Mouse (Mus musculus) embryo, embryonic 10.5 days (tissue): ENCODE measurements around the gene Rrad.
A peak's percentile ranks its signal among the peaks of the same experiment; 100 is the strongest.
"Not testable (repeated sequence)": the region's sequence is repeated elsewhere in the genome, so short reads cannot be mapped to it uniquely, and the experiment has no call there.

Experiments
- DNase-seq: peaks from one replicate; pipeline ENCODE4 v3.0.0-alpha.2; 2015; ENCODE audit warnings: low spot score

The Rrad gene

DNA sequence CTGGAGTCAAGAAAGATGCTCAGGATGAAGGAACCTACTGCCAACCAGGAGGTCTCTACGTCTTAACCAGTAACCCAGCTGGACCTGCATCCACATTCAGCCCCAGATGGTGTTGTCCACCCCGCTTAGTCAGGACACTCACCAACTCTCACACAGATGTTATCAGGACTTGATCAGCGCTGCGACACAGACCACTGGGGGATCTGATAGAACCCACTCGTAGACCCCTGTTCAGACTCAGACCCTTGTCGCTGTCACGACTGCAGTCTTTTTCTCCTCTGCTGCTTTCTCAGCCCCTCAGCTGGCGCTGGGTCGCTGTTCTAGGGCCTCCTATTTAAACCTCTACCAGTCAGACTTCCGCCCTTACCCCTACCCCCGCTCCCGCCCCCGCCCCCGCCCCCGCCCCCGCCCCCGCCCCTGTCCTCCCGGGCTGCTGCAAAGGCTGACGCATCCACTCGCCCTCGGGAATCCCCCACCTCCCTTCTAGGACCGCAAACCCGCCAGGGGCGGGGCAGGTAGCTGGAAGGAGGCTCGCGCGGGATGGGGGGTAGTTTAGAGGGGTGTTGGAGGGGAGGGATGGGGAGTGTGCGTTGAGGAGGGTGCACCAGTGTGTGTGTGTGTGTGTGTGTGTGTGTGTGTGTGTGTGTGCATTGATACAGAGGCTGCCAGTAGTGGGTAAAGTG is at the start of gene Rrad:
TSS of gene Rrad (minus strand) at position 347 of the 683 bp plus-strand sequence.
- peak; percentile 40 for DNase-seq

- DNase-seq: no peak
Observed at GRCm38 (mm10) chr8:104655614-104656013, 24.5 kb upstream of the Rrad start.

- peak; percentile 95 for DNase-seq
Observed at GRCm38 (mm10) chr8:104654984-104655383, 23.9 kb upstream of the Rrad start.

DNA sequence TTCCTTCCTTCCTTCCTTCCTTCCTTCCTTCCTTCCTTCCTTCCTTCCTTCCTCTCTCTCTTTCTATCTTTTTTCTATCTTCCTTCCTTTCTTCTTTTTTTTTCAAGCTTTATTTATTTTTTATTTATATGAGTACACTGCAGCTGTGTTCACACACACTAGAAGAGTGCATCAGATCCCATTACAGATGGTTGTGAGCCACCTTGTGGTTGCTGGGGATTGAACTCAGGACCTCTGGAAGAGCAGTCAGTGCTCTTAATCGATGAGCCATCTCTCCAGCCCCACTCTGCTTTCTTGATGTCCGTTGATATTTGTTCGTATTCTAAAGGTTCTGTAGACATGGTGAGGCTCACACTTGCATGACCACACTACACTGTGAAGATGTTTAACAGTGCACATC is 13.1 kb upstream of the Rrad start:
- DNase-seq: not testable (repeated sequence)

DNA sequence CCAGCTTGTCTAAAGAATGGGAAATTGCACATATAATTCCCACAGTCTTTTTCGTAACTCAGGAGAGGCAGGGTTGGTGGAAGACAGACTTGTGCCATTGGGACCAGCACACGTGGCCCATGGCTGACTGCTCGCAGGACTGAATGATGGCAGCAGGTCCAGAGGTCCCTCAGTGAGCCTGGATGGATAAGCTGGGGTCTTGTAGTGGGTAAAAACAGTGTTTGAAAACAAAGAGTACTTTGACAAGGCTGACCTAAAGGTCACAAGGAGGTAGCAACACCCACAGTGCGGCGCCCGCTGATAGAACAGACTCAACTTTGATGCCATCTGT is 11.2 kb upstream of the Rrad start:
- no peak for DNase-seq

DNA sequence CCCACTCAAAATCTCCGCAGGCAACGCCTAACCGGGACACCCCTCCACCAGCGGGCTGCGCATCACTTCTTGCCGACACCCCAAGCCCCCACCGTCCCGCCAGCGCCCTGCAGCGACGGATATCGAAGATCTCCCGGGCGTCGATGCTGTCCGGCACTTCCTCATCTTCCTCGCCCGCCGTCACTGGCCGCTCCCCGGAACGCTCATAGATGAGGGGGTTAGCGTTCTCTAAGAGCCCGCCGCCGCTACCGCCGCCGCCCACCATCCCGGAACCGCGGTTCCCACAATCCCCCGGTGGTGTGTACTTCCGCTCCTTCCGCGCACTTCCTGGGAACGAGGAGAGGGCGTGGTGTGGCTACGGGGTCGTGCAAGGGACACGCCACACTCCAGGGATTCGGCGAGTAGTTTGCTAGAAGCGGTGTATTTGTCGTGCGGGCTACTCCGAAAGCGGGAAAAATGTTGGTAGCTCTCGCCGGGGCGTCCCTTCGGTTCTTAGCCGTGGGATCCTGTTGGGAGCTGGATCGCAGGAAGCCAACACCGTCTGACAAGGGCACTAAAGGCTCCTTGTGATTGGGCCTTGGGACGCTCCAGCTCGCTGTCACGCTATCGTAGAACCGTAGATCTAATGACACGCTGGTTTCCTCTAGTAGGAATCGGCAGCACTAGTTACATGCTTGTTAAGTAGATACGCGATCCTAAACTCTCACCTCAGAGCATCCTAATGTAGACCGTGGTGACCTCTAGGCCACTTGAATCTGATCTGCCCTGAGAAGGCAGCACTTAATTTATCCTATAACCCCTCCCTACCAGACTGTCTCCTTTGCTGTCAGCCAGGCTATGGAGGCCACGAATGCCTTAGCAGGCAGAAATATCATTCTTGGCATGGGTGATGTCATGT is 10.5 kb upstream of the Rrad start, which contains the start of gene Ciao2b:
TSS of gene Ciao2b (minus strand) at position 540 of the 898 bp plus-strand sequence.
- peak; percentile 92 for DNase-seq

DNA sequence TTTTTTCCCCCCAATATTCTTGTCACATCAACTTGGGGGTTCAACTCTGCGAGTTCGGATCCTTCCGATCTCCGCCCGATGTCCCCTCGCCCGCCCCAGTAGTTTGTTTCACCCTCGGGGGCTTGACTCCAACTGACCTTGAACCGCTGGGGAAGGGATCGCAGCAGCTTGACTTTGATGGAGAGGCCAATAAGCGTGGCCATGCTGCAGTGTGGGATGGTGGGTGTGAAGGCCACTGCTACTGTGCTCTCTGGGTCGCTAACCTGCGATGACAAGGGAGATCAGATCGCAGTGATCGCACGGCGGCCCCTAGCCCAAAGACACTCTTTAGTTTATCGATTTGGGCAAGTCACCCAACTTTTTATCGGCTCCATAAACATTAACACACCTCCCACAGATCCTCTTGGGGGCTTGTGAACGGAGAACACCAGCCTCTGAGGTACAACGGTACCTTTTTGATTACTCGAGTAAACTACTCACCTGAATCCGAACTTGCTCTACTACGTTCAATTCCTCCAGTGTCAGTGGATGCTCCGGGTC is 9.8 kb upstream of the Rrad start:
- DNase-seq: no peak

GRCm38 (mm10) chr8:104640241-104640640 is 9.1 kb upstream of the Rrad start:
- DNase-seq: no peak

DNA sequence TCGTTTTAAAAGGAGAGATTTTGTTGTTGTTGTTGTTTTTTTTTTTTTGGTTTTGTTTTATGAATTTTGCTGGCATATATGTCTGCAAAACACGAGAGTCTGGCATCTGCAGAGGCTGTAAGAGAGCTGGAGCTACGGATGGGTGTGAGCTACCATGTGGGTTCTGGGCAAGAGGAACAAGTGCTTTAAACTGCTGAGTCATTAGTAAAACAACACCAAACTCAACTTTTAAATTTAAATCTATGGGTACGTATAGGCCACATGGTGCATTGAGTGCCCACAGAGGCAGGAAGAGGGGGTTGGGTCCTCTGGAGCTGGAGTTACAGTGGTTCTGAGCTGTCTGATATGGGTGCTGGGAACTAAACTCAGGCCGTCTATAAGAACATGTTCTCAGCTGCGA is 6.9 kb upstream of the Rrad start:
- DNase-seq: no peak

GRCm38 (mm10) chr8:104635004-104635710 is 4.0 kb upstream of the Rrad start:
- no peak for DNase-seq

DNA sequence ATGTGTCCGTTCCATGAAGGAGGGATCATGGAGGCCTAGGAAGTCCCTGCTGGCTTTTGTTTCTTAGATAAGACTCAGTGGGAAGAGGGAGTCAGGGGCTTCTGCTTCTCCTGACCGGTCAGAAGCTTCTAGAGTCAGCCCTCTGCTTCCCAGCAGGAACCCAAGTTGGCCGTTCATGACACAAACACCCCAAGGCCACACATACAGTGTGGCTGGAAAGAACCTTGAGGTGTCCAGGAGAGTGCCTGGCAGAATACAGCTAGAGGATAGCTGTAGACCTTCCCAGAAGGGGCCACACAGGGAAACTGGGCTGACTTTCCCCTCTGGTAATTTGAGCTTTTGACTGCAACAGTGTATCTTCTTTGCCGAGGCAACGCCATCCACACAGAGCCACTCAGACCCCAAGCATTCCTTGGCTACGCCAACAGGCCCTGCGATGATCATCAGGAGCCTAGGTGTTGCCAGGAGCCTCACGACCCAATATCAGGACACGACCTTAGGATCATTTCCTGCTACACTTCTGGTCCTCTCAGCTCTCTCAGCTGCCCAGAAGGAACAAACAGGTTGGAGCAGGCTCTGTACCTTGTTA is 2.1 kb upstream of the Rrad start:
- DNase-seq: no peak

- no peak for DNase-seq
Observed at GRCm38 (mm10) chr8:104632486-104632885, 1.4 kb upstream of the Rrad start.

DNA sequence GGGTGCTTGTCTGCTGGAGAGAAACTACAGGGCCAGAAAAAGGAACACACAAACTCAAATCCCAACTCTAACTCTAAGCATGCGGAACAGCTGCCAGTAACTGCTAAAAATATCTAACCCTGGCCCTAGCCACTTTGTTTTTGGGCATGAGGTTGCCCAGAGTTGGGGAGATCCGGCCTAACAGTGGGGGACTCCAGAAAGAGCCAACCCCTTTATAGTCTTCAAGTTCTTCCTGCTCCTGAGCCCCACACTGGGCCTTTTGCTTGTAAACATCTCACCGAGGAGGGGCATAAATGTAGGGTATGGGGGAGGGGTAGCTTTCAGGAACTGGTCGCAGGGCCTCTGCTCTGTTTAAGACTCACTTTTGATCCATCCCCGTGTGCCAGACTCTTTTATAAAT is 848 bp upstream of the Rrad start:
- no peak for DNase-seq

DNA sequence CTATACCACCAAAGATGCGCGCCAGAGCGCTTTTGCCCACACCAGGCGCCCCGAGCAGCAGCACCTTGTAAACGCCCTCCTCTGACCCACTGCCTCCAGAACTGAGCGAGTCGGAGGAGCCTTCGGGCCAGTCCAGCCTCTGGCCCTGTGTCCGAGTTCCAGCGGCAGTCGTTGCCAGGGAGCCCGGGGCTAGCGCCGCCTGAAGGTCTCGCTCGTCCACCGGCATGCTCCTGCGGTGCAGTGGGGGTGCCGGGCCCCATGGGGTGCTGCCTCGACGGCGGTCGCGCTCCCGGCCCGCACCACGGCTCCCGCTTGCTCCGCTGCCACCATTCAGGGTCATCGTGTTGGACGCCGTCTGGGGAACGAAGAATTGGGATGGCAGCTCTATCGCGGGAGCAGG is 553 bp downstream of the Rrad start:
- DNase-seq: peak; percentile 21

GRCm38 (mm10) chr8:104630111-104630479 is 1.0 kb downstream of the Rrad start:
- no peak for DNase-seq

DNA sequence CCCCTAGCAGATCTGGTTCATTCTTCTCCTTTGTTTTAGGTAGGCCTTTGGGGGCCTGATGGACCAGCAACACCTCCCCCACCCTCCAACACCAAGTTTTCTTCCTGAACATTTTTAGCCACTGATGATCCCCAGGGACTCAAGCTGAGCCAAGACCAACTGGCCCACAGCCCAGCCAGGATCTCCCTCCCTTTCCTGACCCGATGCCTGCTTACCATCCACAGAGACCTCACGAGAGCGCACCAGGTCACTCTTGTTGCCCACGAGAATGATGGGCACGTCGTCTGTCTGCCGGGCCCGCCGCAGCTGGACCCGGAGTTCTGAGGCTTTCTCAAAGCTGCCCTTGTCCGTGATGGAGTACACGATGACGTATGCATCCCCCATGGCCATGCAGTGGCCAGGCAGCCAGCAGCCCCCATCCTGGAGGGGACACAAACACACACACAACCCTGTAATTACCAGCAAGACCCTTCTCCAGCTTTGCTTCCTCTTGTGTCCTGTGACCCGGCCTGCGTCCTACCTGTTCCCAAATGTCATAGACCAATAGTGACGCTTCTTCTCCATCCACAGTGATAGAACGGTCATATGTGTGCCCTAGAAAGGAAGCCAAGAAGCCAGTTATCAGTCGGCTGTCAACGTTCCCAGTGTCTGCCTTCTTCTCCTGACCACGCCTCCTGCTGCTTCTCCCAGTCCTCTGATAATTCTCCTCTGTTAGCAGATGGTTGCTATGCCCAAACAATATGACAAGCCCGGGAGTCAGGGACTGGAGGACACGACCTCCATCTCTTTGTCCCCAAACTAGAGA is 1.6 kb downstream of the Rrad start:
- DNase-seq: no peak

GRCm38 (mm10) chr8:104628402-104628801 is 2.7 kb downstream of the Rrad start:
- no peak for DNase-seq

DNA sequence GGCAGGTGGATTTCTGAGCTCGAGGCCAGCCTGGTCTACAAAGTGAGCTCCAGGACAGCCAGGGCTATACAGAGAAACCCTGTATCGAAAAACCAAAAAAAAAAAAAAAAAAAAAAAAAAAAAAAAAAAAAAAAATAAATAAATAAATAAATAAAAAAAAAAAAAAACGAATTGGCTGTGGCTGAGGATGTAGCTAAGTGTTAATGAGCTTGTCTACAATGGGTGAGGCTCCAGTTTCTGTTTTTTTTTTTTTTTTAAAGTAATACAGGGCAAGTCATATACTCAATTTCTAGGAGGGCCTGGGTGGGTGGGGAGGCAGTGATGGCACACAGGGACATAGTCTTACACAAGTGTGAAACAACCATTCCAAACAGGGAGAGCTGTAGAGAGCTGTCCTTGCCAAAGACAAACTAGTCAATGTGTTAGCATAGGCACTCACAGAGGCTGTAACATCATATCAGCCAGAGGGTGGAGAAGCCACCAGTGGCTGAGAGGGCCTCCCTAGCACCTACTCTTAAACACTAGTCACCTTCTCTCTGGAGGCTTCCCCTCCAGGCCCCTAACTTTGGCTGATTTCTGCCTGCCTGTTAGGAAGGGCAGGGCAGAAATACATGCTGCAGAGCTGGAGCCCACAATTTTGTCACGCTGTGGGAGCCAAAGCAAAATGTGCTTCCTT is 3.9 kb downstream of the Rrad start:
- no peak for DNase-seq

GRCm38 (mm10) chr8:104624161-104624560 is 7.0 kb downstream of the Rrad start, which contains the start of gene Cdh16:
Gene Cdh16, minus strand, starts transcription at chr8:104624396.
- DNase-seq: no peak

DNA sequence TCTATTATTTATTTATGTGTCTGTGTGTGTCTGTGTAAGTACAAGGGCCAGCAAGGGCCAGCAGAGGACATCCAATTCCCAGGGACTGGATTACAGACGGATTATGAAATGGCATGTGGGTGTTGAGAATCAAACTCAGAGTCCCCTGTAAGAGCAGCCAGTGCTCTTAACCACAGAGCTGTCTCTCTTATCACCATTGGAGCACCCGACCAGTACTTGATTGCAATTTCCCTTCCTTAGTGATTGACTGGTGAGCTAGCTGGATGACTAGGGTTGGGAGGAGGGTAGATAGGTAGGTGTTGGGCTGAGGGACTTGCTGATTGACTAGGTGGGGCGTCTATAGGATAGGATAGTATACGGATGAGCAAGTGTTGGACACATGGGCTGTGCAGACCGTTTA is 10.4 kb downstream of the Rrad start:
- DNase-seq: no peak

GRCm38 (mm10) chr8:104613119-104613518 is 18.0 kb downstream of the Rrad start:
- no peak for DNase-seq
